Mouse (Mus musculus): ENCODE measurements around the gene Cdkn1a. TPM values are rescaled to one million over a fixed set of nuclear protein-coding genes. Genes with fewer than 3 reads are reported as not detected.
A peak's percentile ranks its signal among the peaks of the same experiment; 100 is the strongest.
"Not testable (repeated sequence)": the region's sequence is repeated elsewhere in the genome, so short reads cannot be mapped to it uniquely, and the experiment has no call there.

The Cdkn1a gene
- total RNA-seq (2015) (19.9 and 22.6 TPM in 2 replicates), total RNA-seq (2017) (3.7 and 5.8 TPM in 2 replicates)

DNA sequence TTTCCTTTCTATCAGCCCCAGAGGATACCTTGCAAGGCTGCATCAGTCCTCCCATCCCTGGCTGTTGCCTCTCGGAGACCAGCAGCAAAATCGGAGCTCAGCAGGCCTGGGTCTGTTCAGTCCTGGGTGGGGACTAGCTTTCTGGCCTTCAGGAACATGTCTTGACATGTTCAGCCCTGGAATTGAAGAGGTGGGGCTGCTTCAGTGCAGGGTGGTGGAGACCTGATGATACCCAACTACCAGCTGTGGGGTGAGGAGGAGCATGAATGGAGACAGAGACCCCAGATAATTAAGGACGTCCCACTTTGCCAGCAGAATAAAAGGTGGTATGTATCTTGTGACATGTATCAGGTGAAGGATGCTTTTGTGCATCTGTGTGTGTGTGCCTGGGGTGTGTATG, at the start of gene Cdkn1a:
Cdkn1a (plus strand) TSS at position 201 of the 400 bp plus-strand sequence.
- no peak for ATAC-seq (ENCODE audit: poor library complexity, severe bottlenecking)

DNA sequence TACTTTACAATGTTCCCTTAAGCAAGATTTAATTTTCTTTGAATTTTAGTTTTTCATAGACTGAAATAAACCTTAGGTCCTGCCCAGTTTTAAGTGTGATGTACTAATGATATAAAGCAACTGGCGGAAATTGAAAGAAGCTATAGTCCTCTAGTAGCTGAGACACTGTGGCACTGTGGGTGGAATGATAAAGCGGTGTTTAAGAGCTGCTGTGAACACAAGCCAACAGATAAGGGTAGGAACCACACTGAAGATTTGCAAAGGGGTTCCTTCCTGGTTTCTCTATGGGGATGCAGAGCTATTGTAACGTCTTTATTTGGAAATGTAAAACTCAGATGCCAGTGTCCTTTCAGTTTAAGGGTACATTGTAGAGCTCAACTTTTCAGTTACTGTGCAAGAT, 49.1 kb upstream of the Cdkn1a start:
- ATAC-seq (ENCODE audit: poor library complexity, severe bottlenecking) = not testable (repeated sequence)

DNA sequence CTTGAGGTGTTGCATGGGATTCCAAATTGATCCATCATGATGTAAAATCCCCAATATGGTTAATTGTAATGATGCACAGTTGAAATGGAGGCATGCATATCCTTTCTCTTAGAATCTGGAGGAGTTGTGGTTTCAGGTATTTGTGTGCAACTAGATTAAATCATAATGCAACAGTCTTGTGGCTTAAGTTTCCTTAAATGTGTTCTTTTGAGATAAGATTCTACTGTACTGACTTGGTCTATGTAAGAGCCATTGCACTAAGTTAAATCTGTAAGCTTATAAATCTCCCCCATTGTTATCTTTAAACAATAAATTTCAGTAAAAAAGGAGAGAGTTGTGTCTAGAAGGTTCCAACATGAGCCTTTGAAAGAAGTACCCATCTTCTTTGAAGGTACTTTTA, 48.2 kb upstream of the Cdkn1a start:
- ATAC-seq (ENCODE audit: poor library complexity, severe bottlenecking) = no peak

DNA sequence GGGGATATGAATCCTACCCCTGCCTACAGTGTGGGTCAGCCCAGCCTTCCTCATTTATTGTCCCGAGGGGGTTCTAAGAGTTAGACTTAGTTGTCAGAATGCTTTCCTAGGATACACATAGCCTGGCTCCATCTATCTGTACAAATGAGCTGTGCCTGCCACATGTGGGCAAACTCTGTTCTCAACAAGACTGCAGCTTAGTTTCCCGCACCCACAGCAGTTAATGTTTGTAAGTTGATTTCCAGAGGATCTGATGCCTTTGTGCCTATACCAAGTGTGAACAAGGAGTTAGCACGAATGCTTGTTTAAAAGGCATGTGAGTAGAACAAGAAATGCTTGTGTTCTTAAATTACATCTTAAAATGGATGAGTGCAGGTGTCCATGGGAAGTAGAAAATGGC, 47.2 kb upstream of the Cdkn1a start:
- no peak for ATAC-seq (ENCODE audit: poor library complexity, severe bottlenecking)

DNA sequence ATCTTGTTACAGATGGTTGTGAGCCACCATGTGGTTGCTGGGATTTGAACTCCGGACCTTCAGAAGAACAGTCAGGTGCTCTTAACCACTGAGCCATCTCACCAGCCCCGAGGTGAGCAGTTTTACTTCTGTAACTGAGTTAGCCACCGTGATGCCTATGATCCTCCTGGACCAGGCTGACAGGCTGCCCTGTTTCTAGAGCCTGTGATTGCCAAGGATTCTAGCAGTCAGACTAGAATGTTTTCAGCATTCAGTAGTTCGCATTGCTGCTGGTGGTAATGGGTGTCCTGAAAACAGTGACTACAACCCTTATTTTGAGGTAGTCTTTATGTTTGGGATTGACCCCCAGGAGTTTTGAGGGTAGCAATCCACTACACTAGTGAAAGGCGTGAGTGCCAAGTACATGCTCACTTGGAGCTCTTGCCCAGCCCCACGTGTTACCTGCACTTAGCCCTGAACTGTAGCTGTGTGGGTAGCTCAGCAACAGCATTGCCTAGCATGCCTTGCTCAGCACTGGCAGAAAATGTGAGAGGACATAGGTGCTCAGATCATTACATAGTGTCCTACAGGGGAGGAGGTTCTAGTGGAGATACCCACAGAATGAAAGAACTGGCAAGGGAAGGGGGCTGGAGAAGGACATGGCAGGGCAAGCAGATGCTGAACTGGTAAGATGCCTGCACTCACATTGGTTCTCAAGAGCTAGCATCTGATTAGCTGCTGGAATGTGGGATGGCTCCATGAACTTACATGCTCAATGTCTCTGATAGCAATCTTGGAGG, 46.4 kb upstream of the Cdkn1a start:
- ATAC-seq (ENCODE audit: poor library complexity, severe bottlenecking) = no peak

DNA sequence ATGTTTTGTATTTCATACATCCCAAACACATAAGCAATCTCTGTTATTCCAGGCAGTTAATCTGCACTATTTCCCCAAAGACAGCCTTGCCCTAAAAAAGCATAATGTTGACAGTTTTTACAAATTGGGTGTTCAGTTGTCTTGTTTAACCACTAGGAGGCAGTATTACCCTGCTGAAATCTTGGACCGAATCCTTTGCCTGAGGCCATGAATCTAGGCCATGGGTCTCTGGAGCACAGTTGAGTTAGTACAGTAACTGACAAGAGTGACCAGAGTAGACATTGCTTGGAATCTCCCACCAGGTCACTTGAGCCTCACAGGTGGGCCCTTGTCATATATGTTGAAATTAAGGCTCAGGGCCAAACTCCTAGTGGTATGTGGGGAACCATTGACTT, 45.9 kb upstream of the Cdkn1a start:
- peak; percentile 51; the same call in 1 of the 2 replicates for ATAC-seq (ENCODE audit: poor library complexity, severe bottlenecking)

DNA sequence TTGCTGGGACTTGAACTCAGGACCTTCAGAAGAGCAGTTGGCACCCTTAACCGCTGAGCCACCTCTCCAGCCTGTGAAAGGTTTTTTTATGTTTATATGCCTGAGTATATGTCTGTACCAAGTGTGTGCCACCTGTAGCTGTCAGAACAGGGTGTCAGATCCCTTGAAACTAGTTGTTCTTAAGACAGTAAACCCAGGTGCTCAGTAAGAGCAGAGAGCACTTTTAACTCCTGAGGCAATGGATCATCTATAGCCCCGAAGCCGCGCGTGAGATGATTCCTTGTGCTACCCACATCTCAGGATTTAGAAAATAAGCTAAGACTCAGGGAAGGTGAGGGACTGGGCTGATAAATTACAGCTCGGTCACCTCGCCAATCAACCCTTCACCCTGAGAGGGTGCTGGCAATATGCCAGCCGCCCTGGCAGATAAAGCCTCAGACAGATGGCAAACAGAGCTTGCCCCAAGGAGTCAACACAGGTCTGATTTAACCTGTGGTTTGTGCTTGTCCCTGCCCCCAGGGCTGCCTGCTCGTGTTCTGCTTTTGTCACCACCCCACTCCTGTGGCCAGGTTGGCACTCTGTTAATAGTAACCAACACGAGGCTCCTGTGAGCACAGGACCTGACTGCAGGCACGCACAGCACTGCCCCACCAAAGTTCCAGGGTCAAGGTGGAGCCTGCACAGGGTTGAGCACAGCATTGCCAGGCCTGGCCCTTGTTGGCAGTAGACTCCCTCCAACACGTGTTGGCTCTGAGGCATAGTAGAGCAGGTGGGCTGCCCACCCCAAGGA, 44.8 kb upstream of the Cdkn1a start:
- ATAC-seq (ENCODE audit: poor library complexity, severe bottlenecking) = 0 out of 2 replicates have a peak, but pooled peaks have one; percentile 12

DNA sequence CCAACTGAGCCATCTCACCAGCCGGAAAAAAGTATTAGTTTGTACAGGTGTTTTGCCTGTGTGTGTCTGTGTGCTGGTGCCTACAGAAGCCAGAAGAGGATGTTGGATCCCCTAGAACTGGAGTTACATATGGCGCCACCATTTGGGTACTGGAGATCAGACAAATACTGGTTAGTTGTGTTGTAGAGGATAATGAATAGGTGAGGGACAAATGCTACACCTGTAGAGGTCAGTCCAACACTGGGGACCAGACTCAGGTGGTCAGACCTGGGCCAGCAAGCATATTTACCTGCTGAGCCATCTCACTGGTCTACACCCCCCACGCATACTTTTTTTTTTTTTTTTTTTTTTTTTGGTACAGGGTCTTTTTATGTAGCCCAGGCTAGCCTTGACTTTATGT, 43.9 kb upstream of the Cdkn1a start:
- ATAC-seq (ENCODE audit: poor library complexity, severe bottlenecking) = no peak

DNA sequence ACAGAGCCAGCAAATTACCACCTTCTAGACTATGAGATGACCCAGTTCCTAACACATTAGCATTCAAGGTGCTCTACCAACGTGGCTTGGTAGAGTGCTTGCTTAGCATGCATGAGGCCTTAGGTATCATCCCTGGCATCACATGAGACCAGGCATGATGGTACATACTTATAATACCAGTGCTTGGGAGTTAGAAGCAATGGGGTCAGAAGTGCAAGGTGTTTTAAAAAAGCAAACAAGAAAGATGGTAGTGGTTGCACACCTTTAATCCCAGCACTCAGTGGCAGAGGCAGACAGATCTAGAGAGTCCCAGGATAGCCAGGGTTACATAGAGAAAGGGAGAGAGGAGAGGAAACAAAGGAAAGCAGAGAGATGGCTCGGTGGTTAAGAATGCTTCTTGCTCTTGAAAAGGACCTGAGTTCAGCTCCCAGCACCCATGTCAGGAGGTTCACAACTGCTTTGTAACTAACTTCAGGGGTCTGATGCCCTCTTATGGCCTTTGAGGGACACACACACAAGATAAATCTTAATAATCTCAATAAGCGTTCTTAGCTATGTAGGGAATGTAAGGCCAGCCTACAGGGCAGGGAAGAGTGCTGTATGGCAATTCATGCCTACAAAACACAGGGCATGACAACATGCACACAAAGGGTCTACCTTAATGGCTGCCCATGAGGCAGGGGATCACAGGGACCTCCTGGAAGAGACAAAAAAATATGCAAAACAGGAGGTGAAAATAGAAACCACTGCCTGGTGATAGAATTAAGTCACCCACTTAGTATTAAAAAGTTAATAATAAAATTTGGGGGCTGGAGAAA, 42.9 kb upstream of the Cdkn1a start:
- no peak for ATAC-seq (ENCODE audit: poor library complexity, severe bottlenecking)

DNA sequence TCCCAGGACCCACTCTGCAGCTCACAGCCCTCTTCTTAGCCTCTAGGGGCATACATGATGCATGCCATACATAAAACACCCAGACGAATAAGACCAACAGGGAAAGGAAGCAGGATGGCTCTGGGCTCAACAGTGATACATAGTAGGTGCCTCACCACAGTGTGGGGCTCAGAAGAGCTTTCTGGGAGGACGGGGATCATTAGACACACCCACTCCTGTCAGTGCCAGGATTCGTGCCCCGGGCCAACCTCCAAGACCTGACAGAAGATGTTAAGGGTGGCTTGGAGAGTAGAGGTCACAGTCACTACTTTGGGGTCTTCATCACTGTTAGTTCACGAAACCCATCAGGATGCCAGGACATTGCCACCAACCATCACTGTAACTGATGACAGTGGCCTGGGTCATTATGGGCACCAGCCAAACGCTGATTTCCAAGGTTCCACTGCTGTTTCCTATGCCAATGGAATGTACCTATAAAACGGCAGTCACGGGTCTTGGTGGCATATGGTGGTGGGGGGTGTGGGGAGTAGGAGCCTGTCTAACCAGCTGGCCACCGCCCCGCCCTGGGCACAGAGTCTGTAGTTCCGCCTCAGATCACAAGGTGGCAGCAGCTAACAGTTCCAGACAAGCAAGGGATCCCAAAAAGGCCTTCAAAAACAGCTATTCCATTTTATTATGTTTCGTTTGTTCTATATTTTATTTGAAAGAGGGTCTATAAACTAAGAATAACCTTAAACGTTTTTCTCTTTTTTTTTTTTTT, 41.8 kb upstream of the Cdkn1a start:
- peak; percentile 85 for ATAC-seq (ENCODE audit: poor library complexity, severe bottlenecking)

DNA sequence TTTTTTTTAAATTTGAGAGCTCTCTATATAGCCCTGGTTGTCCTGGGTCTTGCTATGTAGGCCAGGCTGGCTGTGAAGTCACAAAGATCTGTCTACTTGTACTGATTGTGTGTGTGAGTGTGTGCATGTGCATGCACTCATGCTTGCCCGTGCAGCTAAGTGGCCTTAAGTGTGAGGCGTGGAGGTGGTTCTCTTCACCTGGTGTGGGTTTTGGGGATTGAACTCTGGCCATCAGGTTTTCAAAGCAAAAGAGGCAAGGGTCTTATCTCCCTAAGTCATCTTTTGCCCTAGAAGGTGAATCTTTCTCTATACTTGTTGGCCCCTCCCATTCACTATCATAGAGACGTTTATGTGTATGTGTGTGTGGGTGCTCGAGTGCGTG, 41.3 kb upstream of the Cdkn1a start:
- ATAC-seq (ENCODE audit: poor library complexity, severe bottlenecking) = no peak

DNA sequence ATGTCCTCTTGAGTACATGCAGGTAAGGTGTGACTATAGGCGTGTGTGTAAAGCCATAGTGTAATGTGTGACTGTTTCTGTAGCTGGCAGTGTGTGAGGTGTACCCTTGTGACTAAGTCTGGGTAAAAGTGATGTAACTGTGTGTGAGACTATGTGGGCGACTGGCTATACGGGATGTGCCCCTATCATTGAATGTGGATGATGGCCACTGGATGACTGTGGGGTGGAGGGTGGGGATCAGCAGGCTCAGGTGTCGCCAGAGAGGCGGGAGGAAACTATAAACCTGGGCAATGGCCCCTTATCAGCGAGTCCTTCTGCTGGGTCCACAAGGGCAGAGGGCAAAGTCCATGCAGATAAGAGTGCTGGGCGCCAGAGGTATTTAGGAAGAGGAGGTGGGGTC, 40.9 kb upstream of the Cdkn1a start:
- ATAC-seq (ENCODE audit: poor library complexity, severe bottlenecking) = no peak

DNA sequence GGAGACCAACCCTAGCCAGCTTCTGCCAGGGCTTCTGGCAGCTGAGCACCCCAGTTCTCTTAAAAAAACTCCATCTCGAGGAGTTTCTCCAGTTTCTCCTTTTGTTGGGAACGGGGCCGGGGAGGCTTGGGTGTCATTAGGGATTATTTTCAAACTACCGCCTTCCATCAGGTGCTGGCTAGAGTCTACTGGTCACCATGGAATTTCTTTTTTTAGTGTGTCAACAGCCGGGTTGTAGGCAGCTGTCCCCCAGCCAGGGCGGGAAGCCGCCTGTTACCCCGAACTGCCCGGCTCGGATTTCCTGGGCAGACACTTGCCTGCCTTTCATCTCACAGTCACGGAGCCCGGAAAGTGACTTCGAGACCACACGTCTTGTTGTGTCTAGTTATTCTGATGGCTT, 40.0 kb upstream of the Cdkn1a start:
- ATAC-seq (ENCODE audit: poor library complexity, severe bottlenecking) = no peak

DNA sequence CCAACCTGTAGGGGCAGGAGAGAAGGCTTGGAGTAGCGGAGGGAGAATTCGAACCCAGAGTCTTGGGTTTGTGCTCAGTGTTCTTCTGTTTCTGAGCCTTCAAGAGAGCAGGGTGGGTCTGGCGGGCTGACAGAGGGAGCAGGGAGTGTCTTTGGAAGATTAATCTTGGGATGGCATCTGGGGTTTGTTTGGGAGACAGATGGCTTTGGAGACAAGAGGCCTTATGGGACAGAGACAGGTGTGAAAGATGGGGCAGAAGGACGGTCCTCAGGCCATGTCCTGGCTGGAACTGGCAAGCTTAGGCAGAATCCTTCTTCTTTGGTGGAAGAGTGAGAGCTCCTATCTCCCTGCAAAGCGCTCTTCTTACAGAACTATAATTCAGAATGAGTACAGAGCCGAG, 37.7 kb upstream of the Cdkn1a start:
- no peak for ATAC-seq (ENCODE audit: poor library complexity, severe bottlenecking)

DNA sequence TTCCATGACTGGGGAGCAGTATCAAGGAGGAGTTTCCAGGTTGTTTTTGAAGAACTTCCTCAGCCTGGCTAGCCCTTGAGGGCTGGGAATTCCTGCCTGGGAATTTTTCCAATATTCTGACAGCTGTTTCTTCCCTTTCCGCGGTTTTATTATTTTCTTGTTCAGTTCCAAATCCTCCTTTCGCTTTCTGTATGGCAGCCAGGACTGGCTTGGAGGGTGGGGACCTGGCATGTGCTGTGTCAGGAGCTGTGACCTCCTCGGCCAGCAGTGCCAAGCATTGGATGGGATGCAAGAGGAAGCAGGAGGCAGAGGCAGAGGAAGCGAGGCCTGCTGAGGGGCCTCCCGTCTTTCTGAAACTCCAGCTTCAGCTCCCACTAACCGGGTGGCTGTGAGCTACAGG, 36.9 kb upstream of the Cdkn1a start:
- ATAC-seq (ENCODE audit: poor library complexity, severe bottlenecking) = peak; percentile 67

DNA sequence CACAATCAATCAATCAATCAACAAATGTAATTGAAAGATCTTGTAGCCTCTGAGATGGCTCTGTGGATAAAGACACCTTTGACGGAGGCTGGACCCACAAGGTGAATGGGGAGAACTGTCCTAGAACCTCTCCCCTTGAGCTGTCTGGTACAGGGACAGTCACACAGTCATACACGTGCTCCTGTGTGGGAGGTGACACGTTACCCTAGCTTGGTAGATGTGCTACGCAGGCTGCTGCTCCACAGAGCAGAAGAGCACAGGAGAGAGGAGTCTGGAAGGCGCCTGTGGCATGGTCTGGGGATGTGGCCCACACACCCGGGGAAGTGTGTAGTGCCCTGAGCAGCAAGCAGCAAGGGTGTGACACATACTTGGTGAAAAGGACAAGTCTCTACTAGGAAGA, 36.3 kb upstream of the Cdkn1a start:
- ATAC-seq (ENCODE audit: poor library complexity, severe bottlenecking) = no peak

DNA sequence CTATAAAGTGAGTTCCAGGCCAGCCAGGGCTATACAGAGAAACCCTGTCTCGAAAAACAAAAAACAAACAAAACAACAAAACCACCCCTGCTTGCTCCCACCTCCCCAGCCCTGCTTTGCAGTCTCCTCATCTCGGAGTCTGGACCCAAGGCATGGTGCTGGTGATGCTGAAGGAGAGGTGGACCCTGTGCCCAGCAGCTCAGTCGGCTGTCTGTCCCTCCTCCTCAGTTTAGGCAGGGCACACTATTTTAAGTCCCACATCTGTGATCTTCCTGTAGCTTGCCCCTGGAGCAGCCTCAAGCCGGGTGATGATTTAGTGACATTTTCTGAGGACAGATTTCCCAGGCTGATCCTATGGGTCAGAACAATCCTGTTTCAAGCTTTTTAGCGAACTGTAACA, 35.2 kb upstream of the Cdkn1a start:
- no peak for ATAC-seq (ENCODE audit: poor library complexity, severe bottlenecking)

DNA sequence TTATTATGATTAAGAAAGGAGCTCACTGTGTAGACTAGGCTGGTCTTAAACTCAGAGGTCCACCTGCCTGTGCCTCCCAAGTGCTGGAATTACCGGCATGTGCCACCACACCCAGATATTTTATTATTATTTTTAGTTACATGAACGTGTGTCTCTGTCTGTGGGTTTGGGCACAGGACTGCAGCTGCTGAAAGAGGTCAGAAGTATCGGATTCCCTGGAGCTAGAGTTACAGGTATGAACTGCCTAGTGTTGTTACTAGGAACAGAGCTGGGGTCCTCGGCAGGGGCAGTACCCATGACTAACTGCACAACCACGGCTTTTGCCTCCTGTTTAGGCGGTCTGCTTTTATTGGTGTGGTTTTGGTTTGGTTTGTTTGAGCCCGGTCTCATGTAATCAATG, 34.6 kb upstream of the Cdkn1a start:
- no peak for ATAC-seq (ENCODE audit: poor library complexity, severe bottlenecking)

DNA sequence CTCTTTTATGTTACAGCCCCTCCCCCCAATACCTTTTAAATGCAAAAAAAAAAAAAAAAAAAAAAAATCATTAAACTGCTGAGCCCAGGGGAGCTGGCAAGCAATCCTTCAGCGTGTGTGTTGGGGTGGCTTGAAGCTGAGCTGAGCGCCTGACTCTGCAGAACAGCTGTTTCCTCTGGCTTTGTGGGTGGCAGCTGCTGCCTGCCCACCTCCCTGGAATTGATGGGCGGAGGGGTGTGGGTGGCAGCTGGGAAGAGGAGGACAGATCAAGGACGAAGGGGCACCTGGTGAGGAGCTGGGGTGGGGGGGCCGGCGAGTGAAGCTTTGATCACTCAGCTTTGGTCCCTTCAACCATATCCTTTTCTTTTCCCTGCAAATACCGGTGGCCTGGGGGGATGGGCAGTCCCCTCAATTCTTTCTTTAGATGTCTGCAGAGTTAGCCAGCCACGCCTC, 34.1 kb upstream of the Cdkn1a start:
- ATAC-seq (ENCODE audit: poor library complexity, severe bottlenecking) = no peak

DNA sequence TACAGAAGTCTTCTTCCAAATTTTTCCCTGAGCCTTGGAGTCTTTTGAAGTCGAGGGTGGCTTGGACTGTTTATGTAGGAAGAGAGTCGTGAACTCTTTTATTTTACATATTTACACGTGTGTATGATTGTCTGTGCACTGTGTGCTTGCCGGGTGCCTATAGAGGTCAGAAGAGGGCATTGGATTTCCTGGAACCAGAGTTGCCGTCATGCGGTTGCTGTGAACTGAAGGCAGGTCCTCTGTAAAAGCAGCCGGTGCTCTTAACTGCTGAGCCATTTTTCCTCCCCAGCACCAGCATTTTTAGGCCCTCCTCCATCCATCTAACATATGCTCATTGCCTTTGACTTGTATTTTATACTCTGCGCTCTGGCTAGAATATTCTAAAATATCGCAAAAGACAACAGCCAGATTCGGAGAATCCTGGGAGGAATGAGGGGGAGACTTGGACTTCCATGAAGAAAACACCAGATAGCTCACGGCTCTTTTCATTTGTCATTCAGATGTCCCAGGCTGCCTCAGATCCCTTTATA, 33.4 kb upstream of the Cdkn1a start:
- no peak for ATAC-seq (ENCODE audit: poor library complexity, severe bottlenecking)
